Mouse (Mus musculus) cortical plate, adult 2 months (tissue): ENCODE measurements around the gene Slc16a2.

Experiments
- CTCF ChIP-seq: fragments of 200-500 bp; IDR thresholded peaks from 2 replicates; pipeline ENCODE4 v1.5.1; 2011; ENCODE audit warnings: mild to moderate bottlenecking, control low read depth, low read length; ENCODE audit not compliant: insufficient read depth; ENCODE audit errors: extremely low read depth
- POLR2A ChIP-seq: fragments of 200-500 bp; IDR thresholded peaks from 2 replicates; pipeline ENCODE4 v1.6.1; 2011; ENCODE audit warnings: mild to moderate bottlenecking, low read length, control low read depth; ENCODE audit not compliant: insufficient read depth; ENCODE audit errors: extremely low read depth

DNA sequence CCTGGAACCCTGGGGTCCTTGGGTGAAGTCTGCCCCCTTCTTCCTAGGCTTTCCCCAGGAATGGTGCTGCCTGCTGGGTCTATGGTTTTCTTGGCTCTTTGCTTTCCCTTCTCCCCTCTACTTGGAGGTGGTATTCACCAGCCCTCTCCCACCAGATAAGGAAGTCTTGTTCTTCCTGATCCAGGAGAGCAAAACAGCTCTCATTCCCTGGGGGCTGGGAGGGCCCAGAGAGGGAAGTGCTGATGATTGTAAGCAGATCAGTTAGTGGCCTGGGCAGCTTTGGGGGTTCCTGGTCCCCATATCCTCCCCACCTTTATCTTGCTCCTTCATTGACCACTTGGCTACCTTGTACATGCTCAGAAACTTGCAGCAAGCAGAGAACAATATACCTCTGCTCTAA lies 45.4 kb downstream of the Slc16a2 start:
- TF ChIP-seq CTCF, result no peak
- TF ChIP-seq POLR2A, result no peak
